Mouse (Mus musculus) kidney, adult 2 months (tissue): Measurements from ENCODE around the gene Zc3h15.

Experiments used
- CTCF ChIP-seq: fragments of 200-500 bp; conservative IDR thresholded peaks from 2 replicates; pipeline ENCODE4 v1.5.1; 2011; ENCODE audit warnings: low read depth, mild to moderate bottlenecking, control low read depth, low read length, moderate library complexity, mixed read lengths; ENCODE audit not compliant: insufficient read depth, insufficient read length
- POLR2A ChIP-seq: fragments of 200-500 bp; IDR thresholded peaks from one replicate; pipeline ENCODE4 v1.6.1; 2011; ENCODE audit warnings: low read depth, low read length, control low read depth

DNA sequence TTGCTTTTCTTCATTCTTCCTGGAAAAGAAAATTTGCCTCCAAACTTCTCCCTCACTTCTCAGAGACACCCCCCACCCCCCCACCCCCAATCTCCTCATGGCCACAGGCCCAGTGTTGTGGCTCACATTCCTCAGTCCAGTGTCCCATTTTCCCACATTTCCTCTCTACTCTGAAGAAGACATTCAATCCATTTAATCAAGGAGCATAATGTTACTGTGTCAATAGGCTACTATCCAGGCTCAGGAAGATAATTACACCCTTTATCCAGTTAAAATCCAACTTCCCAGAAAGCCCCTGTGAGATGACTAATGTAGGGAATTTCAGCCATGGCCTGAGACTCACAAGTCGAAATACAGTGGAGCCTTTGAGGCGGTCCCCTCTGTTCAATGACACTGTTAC lies 46.1 kb downstream of the Zc3h15 start:
- TF ChIP-seq CTCF (no peak), POLR2A (no peak)
